Mouse (Mus musculus) lung, postnatal 0 days (tissue): ENCODE measurements around the gene Sgcb. TPM values are rescaled to one million over a fixed set of nuclear protein-coding genes. Genes with fewer than 3 reads are reported as not detected.
"Not testable (repeated sequence)": the region's sequence is repeated elsewhere in the genome, so short reads cannot be mapped to it uniquely, and the experiment has no call there.

Experiments
- ATAC-seq: fragments of 200-750 bp; cut with Nextera tagmentation; 2 replicates; pipeline ENCODE4 v1.8.0; 2017; ENCODE audit warnings: moderate library complexity
- DNase-seq: peaks from one replicate; pipeline ENCODE4 v3.0.0-alpha.2; 2016; ENCODE audit warnings: low spot score
- H3K27ac ChIP-seq: fragments of 300-500 bp; sonication (generic); 2 replicates; pipeline ENCODE4 v1.5.1; 2014; ENCODE audit warnings: antibody characterized with exemption, mild to moderate bottlenecking, low read length, mixed read lengths
- H3K27me3 ChIP-seq: fragments of 300-500 bp; sonication (generic); replicated peaks from 2 replicates; pipeline ENCODE4 v1.6.1; 2014; ENCODE audit warnings: low read length, mixed read lengths; ENCODE audit not compliant: insufficient read depth
- H3K36me3 ChIP-seq: fragments of 300-500 bp; sonication (generic); 2 replicates; pipeline ENCODE4 v1.6.1; 2014; ENCODE audit warnings: low read length, mixed read lengths; ENCODE audit not compliant: insufficient read depth
- H3K4me1 ChIP-seq: fragments of 300-500 bp; sonication (generic); 2 replicates; pipeline ENCODE4 v1.6.1; 2014; ENCODE audit warnings: antibody characterized with exemption, low read depth, low read length, mixed read lengths; ENCODE audit not compliant: insufficient read depth
- H3K4me2 ChIP-seq: fragments of 300-500 bp; sonication (generic); replicated peaks from 2 replicates; pipeline ENCODE4 v1.6.1; 2014; ENCODE audit warnings: low read depth, mild to moderate bottlenecking, low read length, moderate library complexity, mixed read lengths
- H3K4me3 ChIP-seq: fragments of 300-500 bp; sonication (generic); 2 replicates; pipeline ENCODE4 v1.5.1; 2014; ENCODE audit warnings: low read depth, low read length
- H3K9ac ChIP-seq: fragments of 300-500 bp; sonication (generic); replicated peaks from 2 replicates; pipeline ENCODE4 v1.6.1; 2014; ENCODE audit warnings: low read depth, mild to moderate bottlenecking
- H3K9me3 ChIP-seq: fragments of 300-500 bp; sonication (generic); 2 replicates; pipeline ENCODE4 v1.6.1; 2016; ENCODE audit warnings: low read length, mixed read lengths
- CTCF ChIP-seq: IDR thresholded peaks from 2 replicates; pipeline ENCODE4 v1.5.1; 2016; ENCODE audit warnings: antibody characterized with exemption, mild to moderate bottlenecking
- EP300 ChIP-seq: IDR thresholded peaks from 2 replicates; pipeline ENCODE4 v1.6.1; 2016; ENCODE audit warnings: antibody characterized with exemption, mild to moderate bottlenecking, control low read depth
- WGBS: fragments of 180-500 bp; shearing (Covaris S2); extraction: QIAGEN DNeasy Blood & Tissue Kit; methylation state at CpG from one replicate; pipeline ENCODE4 v1.1.7; 2014; 5-methylcytosine and 5-hydroxymethylcytosine counted together
- polyA plus RNA-seq: library from polyadenylated mRNA; unstranded; fragments of >200 nt; fragmentation: Nextera tagmentation; extraction: Ambion mirVana; gene quantifications from 2 replicates; pipeline ENCODE4 v1.2.1, GENCODE M21; 2015

Gene Sgcb
- polyA plus RNA-seq, 1 experiment from 2014 or later, result 16.4 TPM

DNA sequence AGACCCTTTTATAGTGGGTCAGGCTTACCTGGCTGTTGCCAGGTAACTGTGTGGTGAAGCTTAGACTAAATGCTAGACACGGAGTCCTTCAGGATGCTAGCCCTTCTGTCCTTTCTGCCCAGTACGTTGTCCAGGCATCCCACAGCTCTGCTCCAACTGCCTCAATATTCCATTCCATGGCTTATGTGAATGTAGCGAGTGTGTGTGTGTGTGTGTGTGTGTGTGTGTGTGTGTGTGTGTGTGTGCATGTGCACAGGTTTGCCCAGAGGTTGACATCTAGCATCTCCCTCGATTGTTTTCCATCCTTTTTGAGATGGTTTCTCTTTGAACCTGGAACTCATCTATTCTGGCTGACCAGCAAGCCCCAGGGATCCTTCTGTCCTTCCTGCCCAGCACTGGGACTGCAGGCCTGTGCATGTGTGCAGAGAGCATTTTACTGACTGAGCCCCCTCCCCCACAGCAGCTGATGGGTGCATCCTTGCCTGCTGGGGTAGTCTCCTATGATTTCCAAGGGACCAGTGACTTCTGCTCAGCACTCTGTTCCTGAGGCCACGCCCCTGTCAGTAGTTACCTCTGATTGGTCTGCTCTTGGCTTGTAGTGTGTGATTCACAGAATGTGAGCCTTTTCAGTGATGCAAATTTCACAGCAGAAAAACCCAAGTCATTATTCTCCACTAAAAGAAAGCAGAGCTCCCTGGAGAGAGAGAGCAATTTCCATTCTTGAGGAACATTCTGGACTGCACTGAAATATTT lies 48.5 kb downstream of the Sgcb start:
- WGBS, result 51% methylated on average over 5 of the region's 5 CpGs
- Histone ChIP-seq H3K27ac (no peak overlapping the region), H3K9me3 (no peaks in the 10 kb centered on the region), H3K9ac (no peak overlapping the region), H3K27me3 (no peaks in the 10 kb centered on the region), H3K36me3 (no peaks in the 10 kb centered on the region), H3K4me3 (no peak overlapping the region), H3K4me2 (no peak overlapping the region), H3K4me1 (no peaks in the 10 kb centered on the region)
- ATAC-seq (no peak), DNase-seq (no peak)
- no peak for TF ChIP-seq CTCF
- TF ChIP-seq EP300, result no peak

DNA sequence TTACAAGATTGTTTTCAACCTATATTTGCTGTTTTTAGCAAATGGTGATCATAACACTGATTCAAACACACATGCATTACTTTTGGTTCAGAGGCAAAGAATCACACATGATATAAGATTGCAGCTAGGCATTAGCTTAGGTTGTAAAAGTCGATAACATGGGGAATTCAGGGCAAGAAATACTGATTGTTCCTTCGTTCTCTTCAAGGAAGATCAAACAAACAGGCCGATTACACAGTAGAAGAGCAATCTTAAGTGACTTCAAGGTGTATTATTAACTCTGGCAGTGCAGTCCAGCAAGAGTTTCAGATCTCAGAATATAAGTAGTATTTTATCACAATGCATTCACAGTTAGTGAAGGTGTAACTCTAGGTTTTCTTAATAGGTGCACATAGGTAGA lies 60.5 kb downstream of the Sgcb start:
- DNase-seq, result no peak
- H3K9ac ChIP-seq, result no peak overlapping the region
- no peak overlapping the region for H3K27ac ChIP-seq
- ATAC-seq, result no peak
- no peaks in the 10 kb centered on the region for H3K9me3 ChIP-seq
- no peak overlapping the region for H3K4me3 ChIP-seq
- H3K4me2 ChIP-seq, result no peak overlapping the region
- H3K4me1 ChIP-seq, result no peaks in the 10 kb centered on the region
- 58% methylated on average over 3 of the region's 3 CpGs for WGBS
- H3K27me3 ChIP-seq, result no peaks in the 10 kb centered on the region
- H3K36me3 ChIP-seq, result no peaks in the 10 kb centered on the region
- TF ChIP-seq CTCF (no peak), EP300 (no peak)

DNA sequence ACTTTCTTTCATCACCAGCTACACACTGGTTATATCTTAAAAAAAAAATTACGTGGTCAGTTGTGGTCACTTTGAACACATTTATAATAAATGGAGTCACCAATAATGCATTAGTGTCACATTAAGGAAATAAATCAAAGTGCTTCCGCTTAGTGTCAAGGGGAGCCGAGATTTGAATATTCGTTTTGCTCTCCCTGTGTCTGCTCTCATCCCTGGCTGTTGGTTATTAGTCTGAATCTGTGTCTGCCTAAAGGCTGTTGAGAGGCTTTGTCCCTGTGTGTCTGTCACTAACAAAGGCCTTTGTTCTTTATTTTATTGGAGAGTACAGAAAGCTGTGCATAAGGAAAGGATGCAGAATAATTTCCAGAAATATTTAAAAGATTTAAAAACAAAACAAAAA lies 61.0 kb downstream of the Sgcb start:
- no peak for ATAC-seq

DNA sequence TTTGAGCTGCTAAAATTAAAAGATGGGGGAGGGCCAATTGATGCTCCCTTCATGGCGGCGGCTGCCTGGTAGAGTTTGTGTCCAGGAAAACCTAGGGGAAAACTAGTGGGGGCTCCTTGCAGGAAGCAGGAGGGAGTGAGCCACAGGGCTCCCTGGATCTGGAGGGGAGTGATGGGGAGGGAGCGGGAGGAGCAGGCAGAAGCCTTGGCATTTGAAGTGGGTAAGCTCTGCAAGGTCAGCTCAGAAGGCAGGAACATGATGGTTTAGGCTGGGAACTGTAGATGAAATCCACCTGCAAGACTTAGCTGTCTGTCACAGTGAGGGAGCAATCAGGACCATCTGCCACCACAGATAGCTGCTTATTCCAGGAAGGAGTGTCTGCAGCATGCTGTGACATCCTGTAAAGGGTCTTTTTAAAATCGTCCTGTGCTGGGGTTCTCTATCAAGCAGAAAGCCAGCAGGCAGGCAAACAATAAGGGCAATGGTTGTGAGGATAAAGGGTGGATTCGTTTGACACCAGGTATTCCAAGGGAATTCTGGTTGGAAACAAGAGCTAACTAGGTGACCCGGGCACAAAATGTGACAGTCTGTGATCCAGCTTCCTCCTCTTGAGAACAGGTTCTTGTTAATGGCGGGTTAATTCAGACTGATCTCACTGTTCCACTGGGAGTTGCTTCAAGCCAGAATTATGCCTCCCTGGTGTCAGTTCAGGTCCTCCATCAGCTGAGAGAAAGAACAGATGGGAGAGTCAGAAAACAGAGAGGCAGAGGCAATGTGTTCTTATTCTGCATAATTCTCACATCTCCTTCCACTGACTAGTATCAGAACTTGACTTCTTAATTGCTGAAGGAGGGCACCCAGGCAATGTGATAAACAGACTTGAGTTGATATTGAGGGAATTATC lies 62.1 kb downstream of the Sgcb start:
- H3K36me3 ChIP-seq, result no peaks in the 10 kb centered on the region
- H3K27me3 ChIP-seq, result no peaks in the 10 kb centered on the region
- no peak overlapping the region for H3K4me2 ChIP-seq
- no peak overlapping the region for H3K27ac ChIP-seq
- H3K9ac ChIP-seq, result no peak overlapping the region
- no peak overlapping the region for H3K4me3 ChIP-seq
- DNase-seq, result no peak
- WGBS, result 49% methylated on average over 7 of the region's 7 CpGs
- no peaks in the 10 kb centered on the region for H3K4me1 ChIP-seq
- no peaks in the 10 kb centered on the region for H3K9me3 ChIP-seq
- ATAC-seq, result no peak
- TF ChIP-seq EP300 (no peak), CTCF (no peak)

More for the DNA sequence above, 61.0 kb downstream of the Sgcb start:
- no peaks in the 10 kb centered on the region for H3K27me3 ChIP-seq
- no peaks in the 10 kb centered on the region for H3K36me3 ChIP-seq
- H3K9me3 ChIP-seq, result no peaks in the 10 kb centered on the region
- no peak overlapping the region for H3K9ac ChIP-seq
- TF ChIP-seq EP300, result no peak
- TF ChIP-seq CTCF, result no peak
- DNase-seq, result no peak
- WGBS, result 62% methylated on average over 4 of the region's 4 CpGs
- no peak overlapping the region for H3K4me2 ChIP-seq
- no peak overlapping the region for H3K27ac ChIP-seq
- H3K4me1 ChIP-seq, result no peaks in the 10 kb centered on the region
- H3K4me3 ChIP-seq, result no peak overlapping the region

DNA sequence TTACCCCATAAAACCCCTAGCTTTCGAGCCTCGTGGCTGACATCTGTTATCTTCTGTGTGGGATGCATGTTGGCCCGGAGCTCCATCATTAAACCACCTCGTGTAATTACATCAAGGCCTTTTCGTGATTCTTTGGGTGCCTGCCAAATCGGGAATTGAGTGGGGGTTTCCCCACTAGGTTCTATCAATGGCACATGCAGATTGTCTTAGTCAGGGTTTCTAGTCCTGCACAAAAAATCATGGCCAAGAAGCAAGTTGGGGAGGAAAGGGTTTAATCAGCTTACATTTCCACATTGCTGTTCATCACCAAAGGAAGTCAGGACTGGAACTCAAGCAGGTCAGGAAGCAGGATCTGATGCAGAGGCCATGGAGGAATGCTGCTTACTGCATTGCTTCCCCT lies 63.6 kb downstream of the Sgcb start:
- H3K27me3 ChIP-seq, H3K36me3 ChIP-seq, H3K4me1 ChIP-seq, H3K9me3 ChIP-seq, H3K9ac ChIP-seq, H3K4me2 ChIP-seq, H3K4me3 ChIP-seq, ATAC-seq, DNase-seq, H3K27ac ChIP-seq: not testable (repeated sequence)
- WGBS, result 64% methylated on average over 6 of the region's 6 CpGs

Other genes starting within 250 kb of the Sgcb start
- 0.08 TPM in 1 of 2 replicates, not detected in the other for gene Cwh43, start 241.7 kb downstream of the Sgcb start, polyA plus RNA-seq
- gene Dcun1d4, start 166.8 kb downstream of the Sgcb start, polyA plus RNA-seq, result 13.7 and 14.7 TPM in 2 replicates
- gene Lrrc66, start 15.3 kb downstream of the Sgcb start, polyA plus RNA-seq, result 0.10 and 0.20 TPM in 2 replicates
- gene Spata18, start 3.6 kb upstream of the Sgcb start, polyA plus RNA-seq, result 6.6 and 8.3 TPM in 2 replicates